Mouse (Mus musculus) intestine, embryonic 16.5 days (tissue): ENCODE measurements at regions not wholly inside any gene's neighbourhood (a gene's known extent, or its start where the extent isn't known, plus 50 kb on each side); places are given as distances from the start of the nearest gene placed in this dataset.
A peak's percentile ranks its signal among the peaks of the same experiment; 100 is the strongest.
"Not testable (repeated sequence)": the region's sequence is repeated elsewhere in the genome, so short reads cannot be mapped to it uniquely, and the experiment has no call there.

Experiments
- ATAC-seq: fragments of 200-750 bp; cut with Nextera tagmentation; 2 replicates; pipeline ENCODE4 v1.8.0; 2017; ENCODE audit warnings: moderate TSS enrichment, moderate library complexity
- H3K27ac ChIP-seq: fragments of 300-500 bp; sonication (generic); 2 replicates; pipeline ENCODE4 v1.5.1; 2014; ENCODE audit warnings: mild to moderate bottlenecking, low read length
- H3K27me3 ChIP-seq: fragments of 300-500 bp; sonication (generic); replicated peaks from 2 replicates; pipeline ENCODE4 v1.6.1; 2014; ENCODE audit warnings: low read length, control low read depth, mixed read lengths; ENCODE audit not compliant: control insufficient read depth, insufficient read depth
- H3K36me3 ChIP-seq: fragments of 300-500 bp; sonication (generic); 2 replicates; pipeline ENCODE4 v1.6.1; 2014; ENCODE audit warnings: low read length, control low read depth; ENCODE audit not compliant: control insufficient read depth, insufficient read depth
- H3K4me1 ChIP-seq: fragments of 300-500 bp; sonication (generic); 2 replicates; pipeline ENCODE4 v1.6.1; 2014; ENCODE audit warnings: low read length, control low read depth, mixed read lengths; ENCODE audit not compliant: control insufficient read depth, insufficient read depth
- H3K4me2 ChIP-seq: fragments of 300-500 bp; sonication (generic); 2 replicates; pipeline ENCODE4 v1.6.1; 2014; ENCODE audit warnings: low read depth, low read length, control low read depth
- H3K4me3 ChIP-seq: fragments of 300-500 bp; sonication (generic); 2 replicates; pipeline ENCODE4 v1.5.1; 2014; ENCODE audit warnings: mild to moderate bottlenecking, low read length
- H3K9ac ChIP-seq: fragments of 300-500 bp; sonication (generic); 2 replicates; pipeline ENCODE4 v1.6.1; 2014; ENCODE audit warnings: low read depth, low read length
- H3K9me3 ChIP-seq: fragments of 300-500 bp; sonication (generic); 2 replicates; pipeline ENCODE4 v1.6.1; 2016; ENCODE audit warnings: low read length, control low read depth; ENCODE audit not compliant: control insufficient read depth
- WGBS: fragments of 180-500 bp; shearing (Covaris S2); extraction: QIAGEN DNeasy Blood & Tissue Kit; methylation state at CpG from one replicate; pipeline ENCODE4 v1.1.7; 2014; 5-methylcytosine and 5-hydroxymethylcytosine counted together

DNA sequence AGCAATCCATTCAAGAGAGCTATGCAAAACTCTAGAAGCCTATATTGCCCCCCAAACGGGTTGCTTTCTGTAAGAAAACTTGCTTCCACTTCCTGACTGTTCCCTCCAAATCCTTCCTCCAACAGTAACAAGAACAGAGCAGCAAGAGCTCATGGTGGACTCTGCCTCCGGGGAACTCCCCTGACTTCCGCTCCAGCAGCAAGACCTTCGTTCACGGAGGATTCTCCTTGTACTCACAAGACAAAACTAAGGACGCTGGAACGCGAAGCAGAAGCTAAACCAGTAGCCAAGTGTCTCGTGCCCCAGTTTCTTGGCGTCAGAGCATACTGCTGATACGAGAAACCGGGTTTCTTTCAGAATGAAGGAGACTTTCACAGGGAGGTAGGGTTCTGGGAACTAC lies 50.7 kb downstream of the H2al2a start:
- no peaks in the 10 kb centered on the region for H3K27me3 ChIP-seq
- H3K9me3 ChIP-seq = no peaks in the 10 kb centered on the region
- 61% methylated on average over 12 of the region's 12 CpGs for WGBS
- H3K9ac ChIP-seq = no peak overlapping the region
- H3K4me3 ChIP-seq = no peak overlapping the region
- H3K27ac ChIP-seq = no peak overlapping the region
- no peaks in the 10 kb centered on the region for H3K36me3 ChIP-seq
- ATAC-seq = no peak
- no peaks in the 10 kb centered on the region for H3K4me1 ChIP-seq
- H3K4me2 ChIP-seq = no peak overlapping the region

DNA sequence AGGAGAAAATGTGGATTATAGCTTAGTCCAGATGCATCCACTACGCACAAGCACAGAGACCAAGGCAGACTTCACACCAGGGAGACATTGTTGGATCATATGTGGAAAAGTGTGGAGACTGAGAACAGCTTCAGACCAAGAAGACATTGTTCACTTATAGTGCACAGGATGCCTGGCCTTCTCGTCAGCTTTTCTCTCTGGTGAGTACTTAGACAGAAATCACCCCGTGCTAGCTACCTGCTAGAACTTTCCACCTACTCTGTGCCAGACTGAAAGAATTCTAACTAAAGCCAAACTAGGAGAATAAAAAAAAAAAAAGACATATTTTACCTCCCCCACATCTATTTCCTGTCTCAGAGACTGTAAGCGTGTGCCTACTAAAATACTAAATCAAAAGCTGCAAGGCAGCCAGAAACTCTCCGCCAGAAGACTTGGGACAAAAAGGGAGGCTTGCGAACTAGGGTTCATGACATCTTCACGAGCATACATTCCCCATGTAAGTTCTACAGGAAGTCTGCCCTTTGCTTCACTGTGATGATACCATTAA lies 51.3 kb downstream of the H2al2a start:
- H3K27ac ChIP-seq = no peak overlapping the region
- no peaks in the 10 kb centered on the region for H3K4me1 ChIP-seq
- H3K4me2 ChIP-seq = no peak overlapping the region
- H3K36me3 ChIP-seq = no peaks in the 10 kb centered on the region
- H3K4me3 ChIP-seq = no peak overlapping the region
- no peaks in the 10 kb centered on the region for H3K9me3 ChIP-seq
- no peak for ATAC-seq
- H3K27me3 ChIP-seq = no peaks in the 10 kb centered on the region
- no peak overlapping the region for H3K9ac ChIP-seq
- WGBS = 68% methylated on average over 7 of the region's 7 CpGs

DNA sequence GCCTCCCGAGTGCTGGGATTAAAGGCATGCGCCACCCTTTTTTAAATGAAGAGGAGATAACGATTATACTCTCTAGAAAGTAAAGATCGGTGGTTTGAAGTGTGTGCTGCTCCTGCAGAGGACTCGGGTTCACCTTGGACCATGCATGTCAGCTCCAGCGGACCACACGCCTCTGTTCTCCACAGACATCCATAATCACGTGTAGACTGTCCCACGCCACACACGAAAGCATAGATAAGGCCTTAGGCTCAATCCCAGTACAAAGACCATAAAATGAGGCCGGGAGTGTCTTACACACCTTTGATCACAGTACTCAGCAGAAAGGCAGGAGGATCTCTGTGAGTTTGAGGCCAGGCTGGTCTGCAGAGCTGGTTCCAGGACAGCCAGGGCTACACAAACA lies 53.3 kb downstream of the H2al2a start:
- H3K9ac ChIP-seq = no peak overlapping the region
- H3K4me1 ChIP-seq = no peaks in the 10 kb centered on the region
- WGBS = 79% methylated on average over 11 of the region's 11 CpGs
- H3K36me3 ChIP-seq = no peaks in the 10 kb centered on the region
- no peak for ATAC-seq
- no peak overlapping the region for H3K4me2 ChIP-seq
- H3K4me3 ChIP-seq = no peak overlapping the region
- no peak overlapping the region for H3K27ac ChIP-seq
- no peaks in the 10 kb centered on the region for H3K9me3 ChIP-seq
- H3K27me3 ChIP-seq = no peaks in the 10 kb centered on the region

DNA sequence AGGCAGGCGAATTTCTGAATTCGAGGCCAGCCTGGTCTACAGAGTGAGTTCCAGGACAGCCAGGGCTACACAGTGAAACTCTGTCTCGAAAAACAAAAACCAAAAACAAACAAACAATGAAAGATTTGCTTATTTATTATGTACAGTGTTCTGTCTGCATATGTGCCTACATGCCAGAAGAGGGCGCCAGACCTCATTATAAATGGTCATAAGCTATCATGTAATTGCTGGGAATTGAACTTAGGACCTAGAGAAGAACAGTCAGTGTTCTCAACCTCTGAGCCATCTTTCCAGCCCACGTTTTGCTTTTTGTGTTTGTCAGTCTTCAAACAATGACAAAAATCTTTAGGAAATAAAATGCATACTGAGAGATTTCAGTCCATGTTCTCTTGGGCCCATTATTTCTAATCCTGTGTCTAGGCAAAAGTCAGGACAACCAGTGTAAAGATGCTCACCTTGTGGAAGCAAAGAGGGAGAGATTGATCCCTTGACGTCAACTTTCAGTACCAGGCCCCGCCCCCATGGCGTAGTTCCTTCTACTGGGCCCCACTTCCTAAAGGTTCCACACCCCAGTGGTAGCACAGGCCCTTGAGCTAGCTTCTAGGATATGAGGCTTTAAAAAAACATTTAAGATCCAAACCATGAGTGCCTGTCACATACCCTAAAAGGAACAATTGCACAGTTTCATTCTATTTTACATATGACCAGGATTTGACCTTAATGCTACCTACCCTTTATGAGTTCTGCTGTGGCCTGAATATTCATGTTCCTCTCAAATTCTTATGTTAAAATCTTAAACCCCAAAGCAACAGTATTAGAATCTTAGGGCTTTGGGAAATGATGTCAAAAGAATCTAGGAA lies 54.0 kb downstream of the H2al2a start:
- 78% methylated on average over 8 of the region's 8 CpGs for WGBS
- H3K36me3 ChIP-seq = no peaks in the 10 kb centered on the region
- no peaks in the 10 kb centered on the region for H3K9me3 ChIP-seq

DNA sequence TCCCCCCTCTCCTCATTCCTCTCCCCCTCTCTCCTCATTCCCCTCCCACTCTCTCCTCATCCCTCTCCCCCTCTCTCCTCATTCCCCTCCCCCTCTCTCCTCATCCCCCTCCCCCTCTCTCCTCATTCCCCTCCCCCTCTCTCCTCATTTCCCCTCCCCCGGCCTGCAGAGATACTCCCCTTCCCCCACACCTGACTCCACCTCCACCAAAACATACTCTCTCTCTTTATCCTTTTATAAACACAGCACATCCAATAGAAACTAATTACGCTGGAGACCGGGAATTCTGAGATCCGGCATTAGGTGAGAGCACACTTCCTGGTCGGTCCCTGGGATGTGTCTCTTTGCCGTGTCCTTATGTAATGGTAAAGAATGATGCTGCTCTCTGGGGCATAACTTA lies 54.8 kb downstream of the H2al2a start:
- no peak for ATAC-seq
- Histone ChIP-seq H3K36me3 (no peaks in the 10 kb centered on the region), H3K9ac (no peak overlapping the region), H3K9me3 (no peaks in the 10 kb centered on the region), H3K27ac (no peak overlapping the region), H3K4me2 (no peak overlapping the region), H3K4me1 (no peaks in the 10 kb centered on the region), H3K27me3 (no peaks in the 10 kb centered on the region), H3K4me3 (no peak overlapping the region)
- 78% methylated on average over 6 of the region's 6 CpGs for WGBS

More for the DNA sequence above, 54.0 kb downstream of the H2al2a start:
- no peaks in the 10 kb centered on the region for H3K4me1 ChIP-seq
- no peaks in the 10 kb centered on the region for H3K27me3 ChIP-seq
- H3K27ac ChIP-seq = no peak overlapping the region
- ATAC-seq = no peak
- H3K9ac ChIP-seq = no peak overlapping the region
- H3K4me2 ChIP-seq = no peak overlapping the region
- H3K4me3 ChIP-seq = no peak overlapping the region

DNA sequence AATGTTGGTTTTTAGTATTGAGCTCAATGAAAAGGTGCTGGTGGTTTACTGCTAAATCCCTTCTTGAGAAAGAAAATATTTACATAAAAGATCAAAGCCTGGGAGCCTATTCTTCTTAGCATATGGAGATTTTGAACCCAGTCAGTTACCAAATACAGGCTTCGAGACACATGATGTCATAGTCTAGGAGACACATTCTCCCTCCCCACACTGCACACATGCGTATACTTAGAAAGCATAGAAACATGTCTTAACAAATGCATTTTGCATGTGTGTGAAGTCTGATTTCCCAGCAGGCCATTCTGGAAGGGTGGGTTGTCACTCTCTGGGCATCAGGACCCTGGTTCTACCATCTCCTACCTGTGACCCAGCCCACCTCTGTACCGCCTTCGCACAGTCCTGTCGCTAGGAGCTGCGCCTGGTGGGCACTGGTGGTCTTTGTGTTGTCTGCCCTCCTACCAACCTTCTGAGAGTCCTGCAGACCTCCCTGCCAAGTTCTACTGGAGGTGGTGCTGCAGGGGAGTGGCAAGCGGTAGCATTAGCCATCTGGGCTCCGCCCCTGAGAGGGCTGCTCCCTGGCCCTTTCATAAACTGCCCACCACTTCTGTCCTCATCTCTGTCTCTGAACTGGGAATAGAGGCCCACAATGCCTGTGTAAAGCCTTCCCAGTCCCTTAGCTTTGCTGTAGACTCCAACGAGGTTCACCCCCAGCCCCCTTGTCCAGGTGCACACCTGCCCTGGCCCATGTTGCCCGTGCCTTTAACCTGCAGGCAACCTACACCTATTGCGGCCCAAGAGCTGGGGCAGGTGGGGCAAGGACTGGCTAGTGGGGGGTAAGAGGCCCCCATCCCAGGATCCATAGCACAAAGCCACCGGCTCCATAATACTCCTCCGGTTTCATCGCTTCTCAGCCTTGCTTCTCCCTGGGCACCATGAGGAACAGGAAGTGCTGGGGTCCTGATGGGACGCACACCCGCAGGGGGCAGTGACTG lies 56.6 kb downstream of the H2al2a start:
- H3K4me3 ChIP-seq, H3K27me3 ChIP-seq, H3K4me1 ChIP-seq, H3K9me3 ChIP-seq, H3K4me2 ChIP-seq, H3K36me3 ChIP-seq, H3K9ac ChIP-seq, H3K27ac ChIP-seq: not testable (repeated sequence)
- 57% methylated on average over 14 of the region's 16 CpGs for WGBS
- peak; percentile 26; the same call in 1 of the 2 replicates for ATAC-seq

DNA sequence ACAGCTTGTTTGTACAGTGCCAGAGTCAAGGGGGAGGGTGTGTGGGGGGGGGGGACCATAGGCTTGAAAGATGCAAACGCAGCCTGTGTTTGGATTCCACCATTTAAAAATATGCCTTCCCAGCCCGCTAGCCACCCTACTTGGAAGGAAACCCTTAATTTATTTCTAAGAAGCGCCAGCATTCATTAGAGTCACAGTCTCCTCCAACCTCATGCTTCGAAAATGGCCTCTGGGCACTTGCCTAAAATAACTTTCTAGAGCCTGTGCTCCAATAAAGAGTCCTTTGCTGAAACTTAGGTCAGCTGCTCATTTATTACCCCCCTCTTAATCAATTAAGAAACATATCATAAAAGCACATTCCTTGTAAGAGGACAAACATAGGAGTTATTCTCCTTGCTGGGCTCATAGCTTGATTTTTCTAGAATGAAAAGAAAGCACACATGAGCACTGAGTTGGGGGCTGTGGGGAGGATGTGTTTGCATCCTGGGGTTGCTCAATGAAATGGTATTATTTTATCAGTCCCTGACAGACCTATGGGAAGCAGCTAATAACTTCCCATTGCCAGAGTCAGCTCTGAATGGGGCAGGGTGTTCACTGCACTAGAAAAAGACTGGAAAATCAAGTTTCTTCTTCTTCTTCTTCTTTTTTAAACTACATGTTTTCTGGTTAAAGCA lies 57.4 kb downstream of the H2al2a start:
- H3K27me3 ChIP-seq = no peaks in the 10 kb centered on the region
- no peak overlapping the region for H3K4me2 ChIP-seq
- 0 out of 2 replicates have a peak, but pooled peaks cover 5% of the 10 kb centered on the region for H3K9me3 ChIP-seq
- no peak overlapping the region for H3K4me3 ChIP-seq
- no peak overlapping the region for H3K27ac ChIP-seq
- no peak for ATAC-seq
- no peak overlapping the region for H3K9ac ChIP-seq
- H3K36me3 ChIP-seq = no peaks in the 10 kb centered on the region
- no peaks in the 10 kb centered on the region for H3K4me1 ChIP-seq
- 54% methylated on average over 4 of the region's 4 CpGs for WGBS

DNA sequence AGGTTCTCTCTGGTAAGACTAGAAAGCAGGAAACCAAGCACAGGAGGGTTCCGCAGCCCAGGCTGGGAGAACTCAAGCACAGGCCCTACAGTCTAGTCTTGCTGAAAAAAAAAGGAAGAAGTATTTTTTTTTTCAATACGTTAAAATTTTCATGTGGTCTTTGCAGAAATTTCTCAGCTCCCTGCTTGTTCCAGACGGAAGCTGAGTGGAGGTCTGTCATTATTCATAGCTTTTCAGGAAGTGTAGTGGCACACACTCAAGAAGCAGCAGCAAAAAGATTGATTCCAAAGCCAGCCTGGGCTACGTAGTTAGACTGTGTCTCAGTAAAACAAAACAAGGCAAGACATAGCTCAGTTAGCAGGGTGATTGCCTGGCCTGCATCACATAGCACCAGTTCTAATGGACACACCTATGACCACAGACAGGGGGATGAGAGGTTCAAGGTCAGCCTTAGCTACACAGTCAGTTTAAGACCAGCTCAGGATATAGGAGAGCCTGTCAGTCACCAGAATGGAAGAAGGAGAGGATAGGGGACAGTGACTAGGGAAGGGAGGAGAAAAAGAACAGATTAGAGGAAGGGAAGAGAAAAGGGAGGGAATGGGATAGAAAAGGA lies 60.1 kb downstream of the H2al2a start:
- 65% methylated on average over 4 of the region's 4 CpGs for WGBS
- Histone ChIP-seq H3K27ac (no peak overlapping the region), H3K36me3 (no peaks in the 10 kb centered on the region), H3K9ac (no peak overlapping the region), H3K4me1 (no peaks in the 10 kb centered on the region), H3K4me2 (no peak overlapping the region), H3K9me3 (0 out of 2 replicates have a peak, but pooled peaks cover 5% of the 10 kb centered on the region), H3K4me3 (no peak overlapping the region), H3K27me3 (no peaks in the 10 kb centered on the region)
- no peak for ATAC-seq
